Mouse (Mus musculus) heart, postnatal 36 days (tissue): ENCODE measurements around the gene Fam221b. TPM values are rescaled to one million over a fixed set of nuclear protein-coding genes. Genes with fewer than 3 reads are reported as not detected.

Experiments
- DNase-seq, 2 experiments: peaks; one replicate each; pipeline ENCODE4 v3.0.0; 2021 to 2022
- intact Hi-C: fragments of 180-260 bp; cut with DNase I; formaldehyde crosslinking; loops from one replicate; pipeline ENCODE4 v1.15.1; 2025
- total RNA-seq, 2 experiments: library from RNA; stranded (reverse); gene quantifications; 2 replicates each; pipeline ENCODE4 v1.2.3; 2021

Gene Fam221b
- total RNA-seq, 2 experiments from 2014 or later: 0.24 to 0.31 TPM

DNA sequence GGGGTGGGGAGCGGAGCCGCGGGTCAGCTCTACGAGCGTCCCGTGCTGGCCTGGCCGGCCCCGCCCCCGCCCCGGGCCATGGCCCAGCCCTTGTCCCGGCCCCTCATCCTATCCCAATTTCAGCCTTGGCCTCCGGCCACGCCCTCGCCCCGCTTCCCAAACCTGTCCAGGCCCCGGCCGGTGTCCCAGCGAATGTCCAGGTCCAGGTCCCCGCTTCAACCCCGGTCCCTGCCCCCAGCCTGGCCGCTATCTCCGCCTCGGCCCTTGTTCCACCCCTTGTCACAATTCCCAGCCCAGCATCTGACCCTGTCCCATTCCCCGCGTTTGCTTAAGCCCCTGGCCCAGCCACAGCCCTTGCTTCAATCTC is 466 bp upstream of the Fam221b start:
- peak in 1 of 2 experiments; percentile 70 for DNase-seq
- intact Hi-C loops: loop anchor here (5.0 kb wide), 1 partner anchor 92 kb away; the partner anchor contains the start of genes Gba2 and Rgp1

DNA sequence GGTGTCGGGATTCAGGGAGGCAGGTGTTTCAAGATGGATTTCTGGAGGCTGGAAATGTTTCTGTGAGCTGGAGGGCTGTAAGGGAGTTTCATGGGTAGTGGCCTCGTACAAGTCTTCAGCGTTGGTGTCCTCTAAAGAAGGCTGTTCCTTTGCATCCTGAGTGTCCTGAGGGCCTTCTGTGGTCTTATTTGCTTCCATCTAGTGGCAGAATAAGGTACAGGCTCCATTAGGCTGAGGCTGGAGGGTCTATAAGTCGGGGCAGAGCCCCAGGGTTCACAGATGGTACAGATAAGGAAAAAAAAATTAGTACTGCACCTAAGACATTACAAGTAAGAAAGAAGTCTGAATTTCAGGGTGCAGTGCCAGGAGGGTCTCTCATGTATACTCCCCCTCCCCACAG is 2.5 kb downstream of the Fam221b start:
- intact Hi-C loops: loop anchor here (5.0 kb wide), 1 partner anchor 89 kb away; the partner anchor contains the start of genes Gba2 and Rgp1

DNA sequence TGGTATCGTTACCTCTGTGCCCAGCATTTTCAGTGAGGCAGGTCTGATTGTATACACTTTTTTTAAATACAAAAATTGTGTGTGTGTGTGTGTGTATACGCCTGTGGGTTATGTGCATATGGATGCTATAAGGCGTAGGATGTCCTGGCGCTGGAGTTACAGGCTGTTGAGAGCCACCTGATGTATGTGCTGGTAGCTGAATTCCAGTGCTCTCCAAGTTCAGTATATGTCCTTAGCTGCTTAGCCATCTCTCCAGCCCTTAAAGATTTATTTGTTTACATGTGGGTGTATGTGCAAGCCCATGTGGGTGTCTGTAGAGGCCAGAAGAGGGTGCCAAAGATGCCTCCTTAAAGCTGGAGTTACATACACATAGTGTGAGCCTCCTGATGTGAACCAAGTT is 11.8 kb downstream of the Fam221b start:
- no peak for DNase-seq
- intact Hi-C loops: loop anchor here (5.0 kb wide), 1 partner anchor 75 kb away; the partner anchor contains the start of gene Msmp

More for the DNA sequence above, 2.5 kb downstream of the Fam221b start:
- no peak for DNase-seq

DNA sequence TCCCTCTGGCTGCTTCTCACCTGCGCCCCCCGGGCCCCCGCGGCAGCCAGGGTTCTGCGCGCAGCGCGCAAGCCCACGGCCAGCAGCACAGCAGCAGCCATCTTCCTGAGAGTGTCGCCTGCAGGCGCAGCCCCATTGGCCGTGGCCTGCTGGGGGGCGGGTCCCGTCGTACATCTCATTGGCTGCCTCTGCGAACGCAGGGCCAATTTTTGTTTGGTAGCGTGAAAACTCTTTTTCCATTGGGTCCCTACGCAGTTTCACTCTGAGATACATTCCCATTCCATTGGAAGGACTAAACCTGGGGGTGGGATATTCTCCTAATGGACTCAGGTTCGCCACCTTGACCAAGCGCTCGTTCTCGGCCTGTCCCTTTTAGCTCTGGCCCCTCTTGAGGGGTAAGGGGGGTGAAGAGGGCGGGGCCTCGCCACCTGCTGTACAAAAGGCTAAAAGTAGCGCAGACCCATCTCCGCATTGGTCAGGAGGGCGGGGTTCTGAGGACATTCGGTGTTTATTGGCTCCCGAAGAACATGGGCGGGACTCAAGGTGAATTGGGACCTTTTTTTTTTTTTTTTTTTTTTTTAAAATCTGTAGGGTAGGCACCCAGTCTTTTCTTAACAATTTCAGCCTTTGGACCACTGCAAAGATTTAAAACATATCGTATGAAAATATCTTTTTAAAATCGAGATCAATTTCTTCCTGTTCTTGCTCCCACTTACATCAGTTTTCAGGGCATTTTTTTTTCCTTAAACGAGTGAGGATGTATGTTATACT is 12.4 kb downstream of the Fam221b start, which contains the start of gene Hint2:
TSS of gene Hint2 (minus strand) at position 128 of the 771 bp plus-strand sequence.
- intact Hi-C loops: loop anchor here (5.0 kb wide), 1 partner anchor 74 kb away; the partner anchor contains the start of gene Msmp
- peak; percentile 88 to 92 for DNase-seq

DNA sequence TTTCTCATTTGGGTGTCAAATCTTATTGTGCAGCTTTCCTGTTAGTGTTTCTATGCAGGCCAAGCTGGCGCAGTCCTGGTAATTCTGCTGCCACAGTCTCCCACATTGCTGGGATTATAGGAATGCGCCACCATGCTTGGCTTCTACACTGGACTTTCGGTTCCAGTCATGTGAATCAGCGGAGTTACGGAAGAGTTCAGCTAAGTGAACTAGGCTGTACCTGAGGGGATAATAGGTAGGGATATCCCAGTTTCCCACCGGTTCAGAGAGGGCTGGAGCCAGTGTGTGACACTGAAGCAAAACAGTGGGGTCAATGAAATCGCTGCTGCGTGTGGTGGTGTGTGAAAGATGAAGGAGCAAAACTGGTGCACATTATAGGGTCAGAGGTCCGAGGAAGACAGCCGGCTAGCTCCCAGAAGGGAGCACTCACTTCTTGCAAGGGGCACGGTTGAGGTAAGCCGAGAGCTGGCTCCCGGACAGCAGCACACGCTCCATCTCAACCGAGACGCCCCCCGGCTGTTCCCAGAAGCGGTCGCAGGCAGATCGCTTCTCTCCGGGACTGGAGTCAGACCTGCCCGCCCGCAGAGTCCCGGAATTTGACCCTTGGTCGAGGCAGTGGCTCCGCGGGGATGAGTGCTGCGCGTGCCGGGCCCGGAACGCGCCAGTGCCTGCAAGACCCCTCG is 13.1 kb downstream of the Fam221b start:
- intact Hi-C loops: loop anchor here (5.0 kb wide), 1 partner anchor 73 kb away; the partner anchor contains the start of gene Msmp
- DNase-seq: no peak

DNA sequence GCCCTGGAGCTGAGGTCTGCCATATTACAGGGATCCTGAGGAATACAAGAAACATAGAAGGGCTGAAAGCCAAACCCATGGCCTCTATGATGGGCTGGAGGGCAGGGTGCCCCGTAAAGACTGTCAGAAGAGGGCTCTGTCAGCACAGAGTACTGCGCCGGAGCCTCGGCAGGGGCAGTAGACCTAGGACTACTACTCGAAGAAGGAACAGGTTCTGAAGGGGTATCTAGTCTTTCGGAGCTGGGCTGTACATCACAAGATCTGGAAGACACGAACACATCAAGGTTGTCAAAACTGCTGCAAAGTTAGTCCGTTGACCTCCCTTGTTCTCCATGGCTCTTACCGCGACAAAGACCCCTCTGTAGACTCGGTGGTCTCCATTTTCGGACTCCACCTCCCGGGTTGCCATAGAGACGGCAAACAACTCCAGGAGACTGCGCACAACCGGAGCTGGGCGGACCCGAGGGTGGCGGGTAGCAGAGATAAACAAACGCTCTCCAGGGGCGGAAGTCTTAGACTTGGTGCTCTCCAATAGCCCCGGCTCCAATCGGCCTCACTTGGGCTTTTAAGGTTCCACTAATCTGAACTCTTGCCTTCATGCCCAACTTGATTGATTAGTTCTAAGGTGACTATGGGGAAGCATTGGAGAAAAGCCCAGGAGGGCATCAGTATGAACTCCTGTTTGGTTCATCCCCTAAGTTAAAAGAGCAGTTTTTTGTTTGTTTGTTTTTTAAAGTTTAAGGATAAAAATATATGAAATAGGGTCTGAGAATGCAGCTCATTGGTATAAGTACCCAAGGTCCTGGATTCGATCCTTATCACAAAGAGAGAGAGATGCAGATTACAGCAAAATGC is 15.6 kb downstream of the Fam221b start, which contains the start of gene Spag8:
TSS of gene Spag8 (minus strand) at position 434 of the 855 bp plus-strand sequence.
- intact Hi-C loops: loop anchor here (2.0 kb wide), 1 partner anchor 19 kb away; no protein-coding TSS in a partner anchor
- peak in 1 of 2 experiments; percentile 25 for DNase-seq

DNA sequence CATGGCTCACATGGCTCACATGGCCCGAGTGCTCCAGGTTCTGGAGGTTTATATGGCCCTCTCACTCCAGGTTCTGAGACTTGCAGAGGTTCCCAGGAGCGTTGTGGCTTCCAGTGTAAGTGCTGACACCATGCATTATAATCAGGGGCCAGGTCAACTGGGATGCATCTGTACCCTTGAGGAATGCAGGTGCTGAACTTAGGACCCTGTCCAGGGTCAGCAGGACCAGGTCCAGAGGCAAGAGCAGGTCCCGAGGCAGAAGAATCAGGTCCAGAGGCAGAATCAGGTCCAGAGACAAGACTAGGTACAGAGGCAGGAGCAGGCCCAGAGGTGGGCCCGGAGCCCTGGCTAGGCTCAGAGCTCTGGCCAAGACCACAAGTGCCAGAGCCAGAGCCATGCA is 16.2 kb downstream of the Fam221b start:
- intact Hi-C loops: loop anchor here (2.0 kb wide), 1 partner anchor 18 kb away; no protein-coding TSS in a partner anchor
- no peak for DNase-seq

DNA sequence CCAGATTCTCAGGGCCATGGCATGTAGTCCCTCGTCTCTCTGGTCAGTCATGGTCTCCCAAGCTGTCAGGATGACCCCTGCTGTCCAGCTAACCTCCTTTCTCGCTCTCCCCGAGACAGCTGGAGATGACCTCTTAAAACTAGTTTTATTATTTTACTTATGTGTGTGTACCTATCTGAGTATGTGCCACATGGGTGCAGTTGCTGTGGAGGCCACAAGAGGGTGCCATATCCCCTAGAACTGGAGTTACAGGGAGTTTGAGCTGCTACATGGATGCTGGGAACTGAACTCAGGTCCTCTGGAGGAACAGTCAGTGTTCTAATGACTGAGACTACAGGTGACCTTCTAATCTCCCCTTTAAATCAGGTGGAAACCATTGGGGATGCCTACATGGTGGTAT is 19.2 kb downstream of the Fam221b start:
- intact Hi-C loops: no loop called here
- DNase-seq: no peak

DNA sequence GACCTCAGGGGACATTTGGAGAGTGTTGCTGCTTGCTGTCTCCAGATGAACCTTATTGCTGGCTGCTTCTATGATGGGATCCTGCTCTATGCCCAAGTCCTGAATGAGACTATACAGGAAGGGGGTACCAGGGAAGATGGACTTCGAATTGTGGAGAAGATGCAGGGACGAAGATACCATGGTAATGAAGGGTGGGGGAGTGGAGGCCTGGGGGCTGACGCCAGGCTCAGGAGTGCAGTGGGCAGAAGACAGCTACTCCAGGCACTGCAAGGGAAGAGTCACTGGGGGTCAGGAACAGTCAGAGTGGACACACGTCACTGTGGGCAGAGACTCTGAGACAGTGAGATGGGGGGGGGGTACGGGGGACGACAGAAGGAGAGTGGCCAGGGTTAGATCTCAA is 28.5 kb downstream of the Fam221b start:
- DNase-seq: no peak
- intact Hi-C loops: no loop called here

DNA sequence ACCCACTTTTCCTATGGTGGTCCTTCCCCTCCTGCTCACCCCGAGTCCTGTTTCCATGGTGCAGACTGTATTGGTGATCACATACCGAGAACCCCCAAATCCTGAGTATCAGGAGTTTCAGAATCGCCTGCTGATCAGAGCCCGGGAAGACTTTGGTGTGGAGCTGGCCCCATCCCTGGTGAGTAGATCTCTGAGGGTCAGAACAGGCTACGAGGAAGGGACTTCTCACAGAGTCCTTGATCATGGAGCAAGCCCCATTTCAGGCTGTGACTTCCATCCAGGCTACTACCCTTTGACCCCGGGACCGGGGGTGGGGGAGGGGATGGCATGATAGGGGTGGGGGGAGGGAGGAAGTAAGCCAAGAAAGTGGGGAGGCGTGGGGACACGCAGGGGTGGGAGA is 28.9 kb downstream of the Fam221b start:
- intact Hi-C loops: no loop called here
- peak in 1 of 2 experiments; percentile 0 for DNase-seq

DNA sequence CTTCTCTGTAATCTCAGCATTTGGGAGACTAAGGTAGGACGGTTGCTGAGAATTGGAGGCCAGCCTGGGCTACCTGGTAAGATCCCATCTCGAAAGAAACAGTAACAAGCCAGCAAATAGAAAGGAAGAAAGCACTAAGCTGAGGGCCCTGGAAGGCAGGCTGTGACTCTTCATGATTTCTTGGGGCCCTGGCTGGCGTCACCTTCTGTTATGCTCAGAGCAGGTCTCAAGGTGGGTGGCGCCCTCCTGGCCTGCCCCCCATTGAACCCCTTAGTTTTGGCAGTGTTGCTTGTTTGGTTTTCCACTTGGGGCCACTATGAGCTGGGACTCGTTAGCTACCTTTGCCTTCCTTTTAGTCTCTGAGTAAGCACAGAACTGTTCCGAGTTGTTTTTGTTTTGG is 32.2 kb downstream of the Fam221b start:
- intact Hi-C loops: no loop called here
- no peak for DNase-seq

DNA sequence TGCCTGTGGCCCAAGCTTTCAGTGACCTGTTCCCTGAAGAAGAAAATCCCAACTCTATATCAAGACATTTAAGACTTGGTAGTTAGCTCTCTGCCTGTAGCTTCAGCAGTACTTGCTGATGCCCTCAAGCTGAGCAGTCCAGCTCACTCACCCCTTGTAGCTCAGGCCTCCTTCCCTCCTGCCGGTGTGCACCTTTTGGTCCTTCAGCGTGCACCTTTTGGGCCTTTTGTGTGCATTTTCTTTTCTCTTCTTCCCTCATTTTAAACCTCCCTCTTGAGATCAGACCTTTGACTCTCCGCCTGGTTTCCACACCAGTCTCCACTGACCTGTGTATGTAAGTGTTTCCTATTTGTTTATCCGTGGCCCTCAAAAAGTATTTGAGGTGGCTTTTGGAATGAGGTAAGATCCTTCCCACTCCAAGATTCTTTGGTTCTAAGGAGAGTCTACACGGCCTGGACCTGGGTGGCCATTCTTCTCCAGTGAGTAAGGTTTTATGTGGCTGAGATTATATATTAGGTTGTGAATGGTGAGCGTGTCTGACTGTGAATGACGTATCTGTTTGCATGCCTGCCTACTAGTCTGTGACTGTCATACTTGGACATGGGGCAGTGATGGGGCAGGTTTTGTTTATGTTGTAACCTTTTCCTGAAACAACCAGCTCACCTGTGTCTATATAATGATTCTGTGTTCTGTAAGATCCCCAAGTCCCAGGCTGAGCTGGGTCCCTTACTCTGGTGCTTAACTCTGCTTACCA is 34.1 kb downstream of the Fam221b start:
- intact Hi-C loops: loop anchor here (2.0 kb wide), 1 partner anchor 18 kb away; the partner anchor contains the start of gene Spag8
- peak in 1 of 2 experiments; percentile 0 for DNase-seq

DNA sequence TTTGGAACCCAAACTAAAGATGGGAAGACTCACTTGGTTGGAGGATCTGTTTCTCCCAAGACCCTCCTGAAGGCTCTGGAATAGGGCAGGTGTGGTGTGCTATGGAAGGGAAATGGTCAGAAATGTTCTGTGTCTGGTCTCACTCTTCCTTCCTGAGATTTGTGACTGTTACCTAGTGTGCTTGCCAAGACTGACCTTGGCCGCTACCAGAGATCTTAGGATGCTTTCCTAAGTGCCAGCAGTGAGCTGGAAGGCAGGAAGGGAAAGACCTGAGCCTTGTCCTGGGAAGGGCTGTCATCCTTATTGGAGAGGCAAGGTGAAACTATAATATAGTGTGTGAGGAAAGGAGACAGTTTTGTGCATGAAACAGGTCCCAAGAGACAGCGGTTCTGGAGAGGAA is 35.2 kb downstream of the Fam221b start:
- peak in 1 of 2 experiments; percentile 1 for DNase-seq
- intact Hi-C loops: loop anchor here (2.0 kb wide), 1 partner anchor 19 kb away; the partner anchor contains the start of gene Spag8

DNA sequence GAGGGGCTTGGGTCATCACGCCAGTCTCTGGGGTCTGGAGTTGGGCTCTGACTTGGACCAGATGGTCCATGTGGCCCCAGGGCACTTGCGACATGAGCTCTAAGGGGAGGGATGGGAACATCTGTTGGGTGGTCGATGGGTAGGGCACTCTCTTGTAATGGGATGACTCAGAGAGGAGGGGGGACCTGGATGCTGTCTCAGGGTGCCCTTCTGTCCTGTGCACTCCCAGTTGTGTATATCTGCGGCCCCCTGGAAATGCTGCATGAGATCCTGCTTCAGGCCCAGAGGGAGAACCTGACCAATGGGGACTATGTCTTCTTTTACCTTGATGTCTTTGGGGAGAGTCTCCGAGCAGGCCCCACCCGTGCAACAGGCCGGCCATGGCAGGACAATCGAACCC is 35.6 kb downstream of the Fam221b start:
- intact Hi-C loops: no loop called here
- peak in 1 of 2 experiments; percentile 2 for DNase-seq

DNA sequence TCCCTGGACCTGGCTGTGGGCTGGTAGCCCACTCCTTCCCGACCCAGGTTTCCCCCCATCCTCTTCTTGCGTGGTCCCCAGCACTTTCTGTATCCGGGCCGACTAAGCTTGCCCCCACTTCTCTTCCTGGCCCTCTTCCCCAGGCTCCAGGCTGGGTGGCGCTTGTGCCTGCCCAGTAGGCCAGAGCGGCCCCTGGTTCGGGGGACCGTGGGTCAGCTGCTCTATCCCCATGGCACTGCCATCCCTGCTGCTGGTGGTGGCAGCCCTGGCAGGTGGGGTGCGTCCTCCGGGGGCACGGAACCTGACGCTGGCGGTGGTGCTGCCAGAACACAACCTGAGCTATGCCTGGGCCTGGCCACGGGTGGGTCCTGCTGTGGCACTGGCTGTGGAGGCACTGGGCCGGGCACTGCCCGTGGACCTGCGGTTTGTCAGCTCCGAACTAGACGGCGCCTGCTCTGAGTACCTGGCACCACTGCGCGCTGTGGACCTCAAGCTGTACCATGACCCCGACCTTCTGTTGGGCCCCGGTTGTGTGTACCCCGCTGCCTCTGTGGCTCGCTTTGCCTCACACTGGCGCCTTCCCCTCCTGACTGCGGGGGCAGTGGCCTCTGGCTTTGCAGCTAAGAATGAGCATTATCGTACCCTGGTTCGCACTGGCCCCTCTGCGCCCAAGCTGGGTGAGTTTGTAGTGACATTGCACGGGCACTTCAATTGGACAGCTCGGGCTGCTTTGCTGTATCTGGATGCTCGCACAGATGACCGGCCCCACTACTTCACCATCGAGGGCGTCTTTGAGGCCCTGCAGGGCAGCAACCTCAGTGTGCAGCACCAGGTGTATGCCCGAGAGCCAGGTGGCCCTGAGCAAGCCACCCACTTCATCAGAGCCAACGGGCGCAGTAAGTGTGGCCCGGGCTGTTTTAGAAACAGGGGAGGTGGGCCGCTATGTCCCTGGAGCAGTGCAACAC is 36.7 kb downstream of the Fam221b start:
- intact Hi-C loops: loop anchor here (2.0 kb wide), 1 partner anchor 229 kb away; no protein-coding TSS in a partner anchor
- DNase-seq: peak in 1 of 2 experiments; percentile 33

DNA sequence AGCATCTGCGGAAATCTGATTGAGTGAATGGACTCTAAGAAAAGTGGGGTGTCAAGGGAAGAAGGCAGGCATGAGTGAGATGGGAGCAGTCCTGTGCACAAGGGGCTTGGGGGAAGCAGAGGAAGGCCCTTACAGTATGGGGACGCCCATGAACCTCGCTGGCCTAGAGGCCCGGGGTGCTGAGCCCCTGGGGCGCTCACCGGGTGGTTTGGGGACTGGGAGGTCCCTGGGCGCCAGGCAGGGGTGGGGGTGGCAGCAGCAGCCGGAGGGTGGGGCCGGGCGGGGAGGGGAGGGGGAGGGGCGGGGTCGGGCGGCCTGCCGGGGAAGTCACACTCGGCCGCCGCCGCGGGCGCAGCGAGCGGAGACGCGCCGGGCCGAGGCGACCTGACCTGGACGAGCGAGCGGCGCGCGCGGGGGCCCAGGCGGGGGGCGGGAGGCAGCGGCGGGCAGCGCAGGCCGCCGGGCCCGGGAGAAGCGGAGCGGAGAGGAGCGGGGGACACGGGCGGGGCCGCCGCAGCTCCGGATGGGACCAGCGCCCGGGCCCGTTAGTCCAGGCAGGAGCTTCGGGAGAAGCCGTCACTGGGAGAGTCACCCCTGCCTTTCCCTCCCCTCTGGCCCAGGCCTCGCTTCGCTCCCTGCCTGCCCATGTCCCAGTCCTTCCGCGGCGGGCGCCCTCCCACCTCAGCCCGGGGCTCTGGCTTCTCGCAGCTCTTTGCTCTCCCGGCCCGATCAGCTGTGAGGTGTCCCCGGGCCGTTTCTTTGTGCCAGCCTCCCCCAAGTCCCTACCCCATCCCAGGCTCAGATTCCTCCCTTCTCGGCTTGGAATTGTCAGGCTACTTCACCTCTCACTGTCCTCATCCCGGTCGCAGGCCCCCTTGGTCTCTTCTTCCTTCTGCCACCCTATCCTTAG is 37.6 kb downstream of the Fam221b start, which contains the start of gene Npr2:
TSS of gene Npr2 (plus strand) at position 890 of the 910 bp plus-strand sequence.
- intact Hi-C loops: loop anchor here (2.0 kb wide), 1 partner anchor 230 kb away; no protein-coding TSS in a partner anchor

DNA sequence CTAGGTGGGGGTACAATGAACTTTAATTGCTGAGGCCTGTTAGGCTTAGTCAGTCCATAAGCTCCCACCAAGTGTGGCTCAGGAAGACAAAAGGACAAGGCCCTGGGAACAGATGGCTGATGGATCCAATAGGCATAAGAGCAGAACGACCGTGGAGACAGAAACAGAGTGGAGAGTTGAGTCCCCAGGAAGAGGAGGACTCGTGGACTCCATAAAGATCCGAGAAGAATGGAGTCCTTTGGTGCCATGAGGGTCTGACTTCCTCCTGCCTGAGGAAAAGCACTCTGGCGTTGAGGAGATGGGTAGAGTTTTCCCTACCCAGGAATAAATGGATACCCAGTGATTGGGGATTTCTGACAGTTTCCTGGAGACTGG is 38.3 kb downstream of the Fam221b start:
- intact Hi-C loops: loop anchor here (1.0 to 2.0 kb wide), 3 partner anchors 40 to 230 kb away; no protein-coding TSS in a partner anchor
- no peak for DNase-seq

More for the DNA sequence above, 37.6 kb downstream of the Fam221b start, which contains the start of gene Npr2:
- peak; percentile 59 to 76 for DNase-seq
